Mouse (Mus musculus) left cerebral cortex, postnatal 4 days (tissue): ENCODE measurements at regions not wholly inside any gene's neighbourhood (a gene's known extent, or its start where the extent isn't known, plus 50 kb on each side); places are given as distances from the start of the nearest gene placed in this dataset.
"Not testable (repeated sequence)": the region's sequence is repeated elsewhere in the genome, so short reads cannot be mapped to it uniquely, and the experiment has no call there.

ENCODE experiments used
- DNase-seq: peaks from one replicate; pipeline ENCODE4 v3.0.0-alpha.2; 2022
- intact Hi-C: fragments of 180-260 bp; cut with DNase I; formaldehyde crosslinking; loops from one replicate; pipeline ENCODE4 v1.15.1; 2025

- DNase-seq, result no peak
- intact Hi-C loops, result no loop called here
Measured at GRCm38 (mm10) chr10:34667203-34667602, 184.0 kb downstream of the Frk start.

- intact Hi-C loops, result no loop called here
- peak; percentile 45 for DNase-seq
Measured at GRCm38 (mm10) chr10:34667735-34668439, 184.7 kb downstream of the Frk start.

GRCm38 (mm10) chr10:34671791-34672190 is 188.6 kb downstream of the Frk start:
- no peak for DNase-seq
- intact Hi-C loops, result no loop called here

GRCm38 (mm10) chr10:34699414-34699813 is 216.2 kb downstream of the Frk start:
- DNase-seq, intact Hi-C loops: not testable (repeated sequence)

- intact Hi-C loops, result no loop called here
- no peak for DNase-seq
Measured at GRCm38 (mm10) chr10:34701956-34702355, 218.8 kb downstream of the Frk start.

GRCm38 (mm10) chr10:34705416-34705815 is 222.2 kb downstream of the Frk start:
- intact Hi-C loops, result no loop called here
- no peak for DNase-seq

- intact Hi-C loops, result no loop called here
- no peak for DNase-seq
Measured at GRCm38 (mm10) chr10:34731249-34731648, 248.1 kb downstream of the Frk start.

- DNase-seq, result no peak
Measured at GRCm38 (mm10) chr10:34762426-34762825, 279.2 kb downstream of the Frk start.

GRCm38 (mm10) chr10:34792099-34792498 is 308.9 kb downstream of the Frk start:
- no peak for DNase-seq
- intact Hi-C loops, result no loop called here

More at GRCm38 (mm10) chr10:34762426-34762825, 279.2 kb downstream of the Frk start:
- intact Hi-C loops, result no loop called here

GRCm38 (mm10) chr10:34811131-34811530 is 327.9 kb downstream of the Frk start:
- intact Hi-C loops, result no loop called here
- no peak for DNase-seq

- no peak for DNase-seq
- intact Hi-C loops, result no loop called here
Measured at GRCm38 (mm10) chr10:34824121-34824520, 340.9 kb downstream of the Frk start.

GRCm38 (mm10) chr10:34842015-34842504 is 358.9 kb downstream of the Frk start:
- intact Hi-C loops, result no loop called here
- DNase-seq, result no peak

- intact Hi-C loops, result no loop called here
- no peak for DNase-seq
Measured at GRCm38 (mm10) chr10:34856494-34857146, 373.4 kb downstream of the Frk start.

GRCm38 (mm10) chr10:34862693-34863092 is 379.5 kb downstream of the Frk start:
- intact Hi-C loops, result no loop called here
- no peak for DNase-seq

- intact Hi-C loops, result no loop called here
- DNase-seq, result no peak
Measured at GRCm38 (mm10) chr10:34871888-34872287, 388.7 kb downstream of the Frk start.

- intact Hi-C loops, result no loop called here
- no peak for DNase-seq
Measured at GRCm38 (mm10) chr10:34878511-34878910, 395.3 kb downstream of the Frk start.

- no peak for DNase-seq
- intact Hi-C loops, result no loop called here
Measured at GRCm38 (mm10) chr10:34887601-34888000, 404.4 kb downstream of the Frk start.

GRCm38 (mm10) chr10:34904274-34904673 is 421.1 kb downstream of the Frk start:
- intact Hi-C loops, result no loop called here
- DNase-seq, result peak; percentile 84

GRCm38 (mm10) chr10:34904692-34905091 is 421.5 kb downstream of the Frk start:
- intact Hi-C loops, result no loop called here
- peak; percentile 10 for DNase-seq

- intact Hi-C loops, result no loop called here
- DNase-seq, result no peak
Measured at GRCm38 (mm10) chr10:34912153-34912723, 429.0 kb downstream of the Frk start.
